Mouse (Mus musculus) heart, embryonic 13.5 days (tissue): ENCODE measurements around the gene Ppargc1a. TPM values are rescaled to one million over a fixed set of nuclear protein-coding genes. Genes with fewer than 3 reads are reported as not detected.

Experiments used
- ATAC-seq: fragments of 200-750 bp; cut with Nextera tagmentation; 2 replicates; pipeline ENCODE4 v1.8.0; 2017; ENCODE audit warnings: moderate TSS enrichment; ENCODE audit not compliant: insufficient number of reproducible peaks, low FRiP score, low TSS enrichment; ENCODE audit errors: extremely low read depth
- H3K27ac ChIP-seq: fragments of 300-500 bp; sonication (generic); replicated peaks from 2 replicates; pipeline ENCODE4 v1.5.1; 2015; ENCODE audit warnings: moderate library complexity, mild to moderate bottlenecking, inconsistent platforms
- H3K27me3 ChIP-seq: fragments of 300-500 bp; sonication (generic); replicated peaks from 2 replicates; pipeline ENCODE4 v1.6.1; 2015; ENCODE audit warnings: mild to moderate bottlenecking, inconsistent platforms
- H3K36me3 ChIP-seq: fragments of 300-500 bp; sonication (generic); 2 replicates; pipeline ENCODE4 v1.6.1; 2015; ENCODE audit warnings: mild to moderate bottlenecking, inconsistent platforms
- H3K4me1 ChIP-seq: fragments of 300-500 bp; sonication (generic); 2 replicates; pipeline ENCODE4 v1.6.1; 2015; ENCODE audit warnings: inconsistent platforms
- H3K4me2 ChIP-seq: fragments of 300-500 bp; sonication (generic); 2 replicates; pipeline ENCODE4 v1.6.1; 2015; ENCODE audit warnings: inconsistent platforms, mild to moderate bottlenecking, moderate library complexity
- H3K4me3 ChIP-seq: fragments of 300-500 bp; sonication (generic); 2 replicates; pipeline ENCODE4 v1.5.1; 2015; ENCODE audit warnings: moderate library complexity, mild to moderate bottlenecking, inconsistent platforms
- H3K9ac ChIP-seq: fragments of 300-500 bp; sonication (generic); 2 replicates; pipeline ENCODE4 v1.6.1; 2015; ENCODE audit warnings: inconsistent platforms, mild to moderate bottlenecking, moderate library complexity
- H3K9me3 ChIP-seq: fragments of 300-500 bp; sonication (generic); 2 replicates; pipeline ENCODE4 v1.6.1; 2016; ENCODE audit warnings: inconsistent platforms
- WGBS: fragments of 180-500 bp; shearing (Covaris S2); methylation state at CpG from one replicate; pipeline ENCODE4 v1.1.7; 2015; ENCODE audit warnings: mixed read lengths; 5-methylcytosine and 5-hydroxymethylcytosine counted together
- polyA plus RNA-seq: library from polyadenylated mRNA; unstranded; fragments of >200 nt; fragmentation: Nextera tagmentation; extraction: Ambion mirVana; gene quantifications from 2 replicates; pipeline ENCODE4 v1.2.1, GENCODE M21; 2015

Ppargc1a gene
- polyA plus RNA-seq, 1 experiment from 2014 or later: 44.7 TPM

- Histone ChIP-seq H3K27me3 (no peaks in the 10 kb centered on the region), H3K27ac (peak overlapping the region; percentile 54), H3K9ac (no peak overlapping the region), H3K9me3 (no peaks in the 10 kb centered on the region), H3K4me1 (peaks cover 7% of the 10 kb centered on the region), H3K36me3 (peaks cover 15% of the 10 kb centered on the region), H3K4me2 (no peak overlapping the region), H3K4me3 (no peak overlapping the region)
- 52% methylated on average over 3 of the region's 3 CpGs for WGBS
- ATAC-seq: no peak
Observed at GRCm38 (mm10) chr5:51452033-51452432, 115.5 kb downstream of the Ppargc1a start.

- WGBS: 82% methylated on average over 1 of the region's 1 CpGs
- Histone ChIP-seq H3K27me3 (no peaks in the 10 kb centered on the region), H3K9ac (no peak overlapping the region), H3K27ac (no peak overlapping the region), H3K36me3 (0 out of 2 replicates have a peak, but pooled peaks cover 2% of the 10 kb centered on the region), H3K9me3 (no peaks in the 10 kb centered on the region), H3K4me3 (no peak overlapping the region), H3K4me1 (peaks cover 10% of the 10 kb centered on the region), H3K4me2 (no peak overlapping the region)
- no peak for ATAC-seq
Observed at GRCm38 (mm10) chr5:51447631-51448030, 119.9 kb downstream of the Ppargc1a start.

GRCm38 (mm10) chr5:51446299-51447090 lies 121.0 kb downstream of the Ppargc1a start:
- H3K9me3 ChIP-seq: no peaks in the 10 kb centered on the region
- H3K27me3 ChIP-seq: no peaks in the 10 kb centered on the region
- no peak overlapping the region for H3K9ac ChIP-seq
- no peak overlapping the region for H3K4me2 ChIP-seq
- peaks cover 8% of the 10 kb centered on the region; the same call in 1 of the 2 replicates for H3K4me1 ChIP-seq
- WGBS: 88% methylated on average over 14 of the region's 14 CpGs
- H3K27ac ChIP-seq: no peak overlapping the region
- no peak for ATAC-seq
- H3K4me3 ChIP-seq: no peak overlapping the region
- no peaks in the 10 kb centered on the region for H3K36me3 ChIP-seq

- Histone ChIP-seq H3K4me1 (peaks cover 8% of the 10 kb centered on the region; the same call in 1 of the 2 replicates), H3K9ac (no peak overlapping the region), H3K4me2 (no peak overlapping the region), H3K4me3 (no peak overlapping the region), H3K36me3 (no peaks in the 10 kb centered on the region), H3K27ac (no peak overlapping the region), H3K27me3 (no peaks in the 10 kb centered on the region), H3K9me3 (no peaks in the 10 kb centered on the region)
- ATAC-seq: no peak
Observed at GRCm38 (mm10) chr5:51445726-51446125, 121.8 kb downstream of the Ppargc1a start.

- peak; percentile 42; the same call in 1 of the 2 replicates for ATAC-seq
- 9% methylated on average over 4 of the region's 4 CpGs for WGBS
- no peaks in the 10 kb centered on the region for H3K27me3 ChIP-seq
- no peaks in the 10 kb centered on the region for H3K36me3 ChIP-seq
- H3K27ac ChIP-seq: peak overlapping the region; percentile 65
- H3K9ac ChIP-seq: no peak overlapping the region
- H3K9me3 ChIP-seq: no peaks in the 10 kb centered on the region
- H3K4me3 ChIP-seq: no peak overlapping the region
- peaks cover 26% of the 10 kb centered on the region for H3K4me1 ChIP-seq
- peak overlapping the region; percentile 44 for H3K4me2 ChIP-seq
Observed at GRCm38 (mm10) chr5:51439773-51440172, 127.8 kb downstream of the Ppargc1a start.

- no peaks in the 10 kb centered on the region for H3K27me3 ChIP-seq
- H3K4me3 ChIP-seq: no peak overlapping the region
- H3K27ac ChIP-seq: no peak overlapping the region
- no peak for ATAC-seq
- H3K4me2 ChIP-seq: no peak overlapping the region
- no peak overlapping the region for H3K9ac ChIP-seq
- H3K9me3 ChIP-seq: no peaks in the 10 kb centered on the region
- H3K36me3 ChIP-seq: no peaks in the 10 kb centered on the region
- no peaks in the 10 kb centered on the region for H3K4me1 ChIP-seq
- 70% methylated on average over 5 of the region's 5 CpGs for WGBS
Observed at GRCm38 (mm10) chr5:51433905-51434304, 133.6 kb downstream of the Ppargc1a start.

- Histone ChIP-seq H3K4me1 (no peaks in the 10 kb centered on the region), H3K9me3 (no peaks in the 10 kb centered on the region), H3K4me2 (no peak overlapping the region), H3K36me3 (no peaks in the 10 kb centered on the region), H3K27me3 (no peaks in the 10 kb centered on the region), H3K9ac (no peak overlapping the region), H3K27ac (no peak overlapping the region), H3K4me3 (no peak overlapping the region)
- WGBS: 74% methylated on average over 2 of the region's 2 CpGs
- ATAC-seq: no peak
Observed at GRCm38 (mm10) chr5:51432532-51432931, 135.0 kb downstream of the Ppargc1a start.

- Histone ChIP-seq H3K9ac (no peak overlapping the region), H3K36me3 (no peaks in the 10 kb centered on the region), H3K27ac (no peak overlapping the region), H3K4me1 (no peaks in the 10 kb centered on the region), H3K4me2 (no peak overlapping the region), H3K27me3 (no peaks in the 10 kb centered on the region), H3K9me3 (no peaks in the 10 kb centered on the region), H3K4me3 (no peak overlapping the region)
- ATAC-seq: no peak
- 60% methylated on average over 4 of the region's 4 CpGs for WGBS
Observed at GRCm38 (mm10) chr5:51432031-51432430, 135.5 kb downstream of the Ppargc1a start.

- no peak overlapping the region for H3K27ac ChIP-seq
- H3K36me3 ChIP-seq: no peaks in the 10 kb centered on the region
- H3K27me3 ChIP-seq: no peaks in the 10 kb centered on the region
- no peak overlapping the region for H3K4me2 ChIP-seq
- H3K4me1 ChIP-seq: no peaks in the 10 kb centered on the region
- H3K9me3 ChIP-seq: no peaks in the 10 kb centered on the region
- ATAC-seq: no peak
- H3K4me3 ChIP-seq: no peak overlapping the region
- H3K9ac ChIP-seq: no peak overlapping the region
Observed at GRCm38 (mm10) chr5:51426406-51426805, 141.1 kb downstream of the Ppargc1a start.

GRCm38 (mm10) chr5:51416377-51416776 lies 151.1 kb downstream of the Ppargc1a start:
- no peak overlapping the region for H3K27ac ChIP-seq
- H3K27me3 ChIP-seq: no peaks in the 10 kb centered on the region
- H3K9ac ChIP-seq: no peak overlapping the region
- H3K9me3 ChIP-seq: no peaks in the 10 kb centered on the region
- H3K4me1 ChIP-seq: peaks cover 12% of the 10 kb centered on the region
- H3K4me3 ChIP-seq: no peak overlapping the region
- no peak for ATAC-seq
- no peaks in the 10 kb centered on the region for H3K36me3 ChIP-seq
- 71% methylated on average over 7 of the region's 7 CpGs for WGBS
- no peak overlapping the region for H3K4me2 ChIP-seq

GRCm38 (mm10) chr5:51415456-51415855 lies 152.1 kb downstream of the Ppargc1a start:
- Histone ChIP-seq H3K36me3 (no peaks in the 10 kb centered on the region), H3K9ac (no peak overlapping the region), H3K4me1 (peaks cover 12% of the 10 kb centered on the region), H3K4me2 (no peak overlapping the region), H3K27ac (no peak overlapping the region), H3K9me3 (no peaks in the 10 kb centered on the region), H3K4me3 (no peak overlapping the region), H3K27me3 (no peaks in the 10 kb centered on the region)
- WGBS: 25% methylated on average over 2 of the region's 2 CpGs
- no peak for ATAC-seq
